Mouse (Mus musculus) heart, embryonic 12.5 days (tissue): ENCODE results near the gene Lrp1. TPM values are rescaled to one million over a fixed set of nuclear protein-coding genes. Genes with fewer than 3 reads are reported as not detected.

ENCODE experiments used
- ATAC-seq: fragments of 200-750 bp; cut with Nextera tagmentation; 2 replicates; pipeline ENCODE4 v1.8.0; 2017; ENCODE audit warnings: moderate TSS enrichment, moderate library complexity; ENCODE audit not compliant: insufficient number of reproducible peaks, low FRiP score
- H3K27ac ChIP-seq: fragments of 300-500 bp; sonication (generic); 2 replicates; pipeline ENCODE4 v1.5.1; 2016; ENCODE audit warnings: mild to moderate bottlenecking, moderate library complexity; ENCODE audit not compliant: poor library complexity, severe bottlenecking
- H3K27me3 ChIP-seq: fragments of 300-500 bp; sonication (generic); replicated peaks from 2 replicates; pipeline ENCODE4 v1.6.1; 2016; ENCODE audit warnings: mild to moderate bottlenecking, moderate library complexity
- H3K36me3 ChIP-seq: fragments of 300-500 bp; sonication (generic); 2 replicates; pipeline ENCODE4 v1.6.1; 2016; ENCODE audit warnings: mild to moderate bottlenecking, moderate library complexity
- H3K4me1 ChIP-seq: fragments of 300-500 bp; sonication (generic); replicated peaks from 2 replicates; pipeline ENCODE4 v1.6.1; 2016; ENCODE audit warnings: mild to moderate bottlenecking
- H3K4me2 ChIP-seq: fragments of 300-500 bp; sonication (generic); 2 replicates; pipeline ENCODE4 v1.6.1; 2016; ENCODE audit warnings: mild to moderate bottlenecking, moderate library complexity
- H3K4me3 ChIP-seq: fragments of 300-500 bp; sonication (generic); 2 replicates; pipeline ENCODE4 v1.5.1; 2016; ENCODE audit warnings: mild to moderate bottlenecking
- H3K9ac ChIP-seq: fragments of 300-500 bp; sonication (generic); 2 replicates; pipeline ENCODE4 v1.6.1; 2016; ENCODE audit warnings: mild to moderate bottlenecking, moderate library complexity
- H3K9me3 ChIP-seq: fragments of 300-500 bp; sonication (generic); replicated peaks from 2 replicates; pipeline ENCODE4 v1.6.1; 2016; ENCODE audit warnings: mild to moderate bottlenecking, moderate library complexity
- WGBS: fragments of 180-500 bp; shearing (Covaris S2); methylation state at CpG from one replicate; pipeline ENCODE4 v1.1.7; 2016; 5-methylcytosine and 5-hydroxymethylcytosine counted together
- polyA plus RNA-seq: library from polyadenylated mRNA; unstranded; fragments of >200 nt; fragmentation: Nextera tagmentation; extraction: Ambion mirVana; gene quantifications from 2 replicates; pipeline ENCODE4 v1.2.1, GENCODE M21; 2016

The Lrp1 gene
- polyA plus RNA-seq, 1 experiment from 2014 or later, result 43.3 TPM

DNA sequence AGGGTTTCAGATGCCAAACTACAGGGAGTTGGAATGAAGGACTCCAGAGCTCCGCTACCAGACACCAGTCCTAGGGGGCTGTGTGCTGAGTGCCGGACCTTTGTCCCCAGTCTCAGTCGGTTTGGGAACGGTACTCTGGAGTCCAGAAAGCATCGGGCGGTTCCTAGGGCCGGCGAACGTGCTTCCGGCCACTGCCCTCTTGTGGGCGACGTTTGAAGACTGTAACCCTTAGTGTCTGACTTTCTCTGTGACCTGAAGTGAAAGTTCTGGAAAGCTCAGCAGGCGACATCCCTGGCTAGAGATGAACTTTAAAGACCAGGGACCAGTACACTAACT lies 1.1 kb upstream of the Lrp1 start:
- peak; percentile 31; the same call in 1 of the 2 replicates for ATAC-seq
- WGBS, result under 1% methylated on average over 13 of the region's 13 CpGs

DNA sequence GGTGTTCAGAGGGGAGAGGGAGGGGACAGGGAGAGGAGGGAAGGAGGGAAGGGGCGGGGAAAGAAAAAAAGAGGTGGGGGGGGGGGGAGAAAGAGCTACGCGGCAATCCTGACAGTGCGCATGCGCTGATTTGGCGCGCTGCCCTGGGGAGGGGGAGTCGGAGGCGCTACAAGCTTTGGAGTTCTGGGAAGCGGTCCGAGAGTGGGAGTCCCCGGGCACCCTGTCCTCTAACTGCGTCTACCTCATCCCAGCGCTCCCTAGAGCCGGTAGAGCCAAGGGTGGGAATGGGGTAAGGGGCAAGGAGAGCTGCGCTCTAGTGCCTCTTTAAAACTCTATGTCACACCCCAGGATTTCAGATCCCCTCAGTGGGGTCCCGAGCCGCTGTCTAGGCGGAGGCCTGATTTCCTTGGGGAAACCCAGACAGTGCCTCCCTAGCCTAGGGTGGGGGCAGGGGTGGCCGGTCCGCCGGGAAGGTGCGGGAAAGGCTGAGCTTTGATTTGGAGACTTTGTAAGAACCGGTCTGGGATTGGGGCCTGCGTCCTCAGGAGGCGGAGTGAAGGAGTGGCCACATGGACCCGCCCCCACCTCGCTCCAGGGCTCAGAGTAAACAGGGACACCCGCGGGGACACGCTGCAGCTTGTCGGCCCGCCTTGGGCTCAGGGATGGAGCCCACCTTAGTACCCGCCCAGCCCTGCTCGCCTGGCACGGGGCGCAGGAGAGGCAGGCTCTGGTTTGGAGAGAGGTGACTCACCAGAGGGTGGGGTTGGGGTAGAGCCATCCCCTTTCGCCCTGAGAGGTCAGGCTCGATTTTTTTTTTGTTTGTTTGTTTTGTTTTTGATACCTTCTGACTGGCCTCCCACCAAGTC lies 476 bp upstream of the Lrp1 start:
- H3K4me1 ChIP-seq, result peaks cover 44% of the 10 kb centered on the region
- ATAC-seq, result peak; percentile 84

More for the DNA sequence above, 1.1 kb upstream of the Lrp1 start:
- H3K9me3 ChIP-seq, result peaks cover 11% of the 10 kb centered on the region
- H3K4me1 ChIP-seq, result peaks cover 38% of the 10 kb centered on the region
- no peaks in the 10 kb centered on the region for H3K36me3 ChIP-seq
- peak overlapping the region; percentile 98 for H3K4me2 ChIP-seq
- H3K9ac ChIP-seq, result peak overlapping the region; percentile 73
- H3K4me3 ChIP-seq, result peak overlapping the region; percentile 77
- no peaks in the 10 kb centered on the region for H3K27me3 ChIP-seq
- peak overlapping the region; percentile 98 for H3K27ac ChIP-seq

DNA sequence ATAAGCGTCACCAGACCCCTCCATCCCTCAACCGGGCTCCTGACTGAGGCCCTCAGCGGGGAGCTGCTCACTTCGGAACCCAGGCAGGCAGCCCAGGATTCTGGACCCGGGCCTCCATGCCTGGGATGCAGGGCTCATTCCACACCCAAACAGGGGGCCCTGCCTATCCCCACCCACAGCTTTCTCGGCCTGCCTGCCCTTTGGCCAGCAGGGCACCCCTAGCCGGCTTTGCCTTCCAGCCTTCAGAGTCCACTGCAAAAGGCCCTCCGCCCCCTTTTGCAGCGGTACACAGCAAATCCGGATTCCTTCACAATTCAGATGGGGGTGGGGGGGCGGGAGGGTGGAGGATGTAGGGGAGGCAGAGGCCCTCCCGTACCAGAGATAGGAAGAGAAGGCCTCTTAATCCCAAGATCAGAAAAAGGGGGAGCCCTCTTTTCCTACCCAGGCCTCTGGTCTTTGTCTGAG lies 975 bp downstream of the Lrp1 start:
- Histone ChIP-seq H3K9me3 (no peaks in the 10 kb centered on the region), H3K36me3 (no peaks in the 10 kb centered on the region), H3K4me1 (peaks cover 59% of the 10 kb centered on the region), H3K27me3 (no peaks in the 10 kb centered on the region), H3K4me3 (peak overlapping the region; percentile 77), H3K4me2 (peak overlapping the region; percentile 98), H3K9ac (peak overlapping the region; percentile 73), H3K27ac (peak overlapping the region; percentile 98)
- 6% methylated on average over 12 of the region's 12 CpGs for WGBS
- ATAC-seq, result no peak

More for the DNA sequence above, 476 bp upstream of the Lrp1 start:
- Histone ChIP-seq H3K9me3 (peaks cover 5% of the 10 kb centered on the region), H3K4me2 (peak overlapping the region; percentile 98), H3K9ac (peak overlapping the region; percentile 73), H3K36me3 (no peaks in the 10 kb centered on the region), H3K27me3 (no peaks in the 10 kb centered on the region), H3K27ac (peak overlapping the region; percentile 98), H3K4me3 (peak overlapping the region; percentile 77)
- WGBS, result under 1% methylated on average over 32 of the region's 39 CpGs

DNA sequence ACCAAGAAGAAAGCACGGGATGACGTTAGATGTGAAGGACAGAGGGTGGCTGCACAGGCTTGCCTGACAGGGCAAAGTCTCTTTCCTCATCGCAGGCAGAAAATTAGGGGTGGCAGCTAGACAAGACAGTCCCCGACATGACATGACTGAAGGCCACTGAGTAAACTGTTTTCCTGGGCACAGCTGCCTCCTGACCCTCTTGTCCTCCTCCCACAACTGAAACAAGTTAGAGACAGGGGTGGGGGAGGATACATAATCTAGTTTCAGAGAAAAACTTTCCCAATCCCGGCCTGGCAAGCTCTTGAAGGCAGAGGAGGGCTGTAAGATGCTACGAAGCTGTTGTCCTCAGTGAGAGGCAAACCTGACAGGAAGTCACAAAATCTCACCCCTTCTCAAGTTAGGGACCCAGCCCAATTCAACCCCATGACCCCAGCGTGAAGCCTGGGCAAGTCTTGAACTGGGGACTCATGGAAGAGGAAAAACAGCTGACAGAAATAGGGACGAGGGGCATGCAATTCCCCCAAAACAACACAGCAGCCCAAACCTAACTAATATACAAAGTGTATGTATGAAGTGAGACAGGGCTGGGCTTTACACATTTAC lies 1.7 kb downstream of the Lrp1 start:
- ATAC-seq, result no peak
- H3K4me3 ChIP-seq, result peak overlapping the region; percentile 77
- H3K27me3 ChIP-seq, result no peaks in the 10 kb centered on the region
- H3K9ac ChIP-seq, result peak overlapping the region; percentile 73
- H3K4me1 ChIP-seq, result peaks cover 66% of the 10 kb centered on the region
- H3K9me3 ChIP-seq, result no peaks in the 10 kb centered on the region
- WGBS, result 32% methylated on average over 8 of the region's 8 CpGs
- peak overlapping the region; percentile 98; the same call in 1 of the 2 replicates for H3K27ac ChIP-seq
- H3K36me3 ChIP-seq, result no peaks in the 10 kb centered on the region
- H3K4me2 ChIP-seq, result peak overlapping the region; percentile 98

DNA sequence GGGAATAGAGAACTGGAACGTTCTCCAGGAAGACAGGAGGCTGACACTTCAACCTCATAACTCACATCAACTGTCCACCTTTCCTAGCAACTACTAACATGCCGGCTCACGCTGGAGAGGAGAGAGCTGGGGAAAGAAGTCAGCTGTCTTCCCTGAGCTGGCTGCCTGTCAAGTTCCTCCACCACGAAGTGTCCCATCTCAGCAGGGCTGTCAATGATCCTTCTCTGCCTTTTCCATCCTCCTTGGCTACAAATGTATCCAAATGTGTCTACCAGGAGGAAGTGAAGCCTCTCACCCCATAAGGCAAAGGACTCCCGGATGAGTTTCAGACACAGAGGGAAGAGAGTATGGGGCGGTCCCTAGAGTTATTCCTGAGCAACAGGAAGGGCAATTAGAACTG lies 2.8 kb downstream of the Lrp1 start:
- Histone ChIP-seq H3K4me3 (no peak overlapping the region), H3K4me1 (peaks cover 72% of the 10 kb centered on the region), H3K4me2 (peak overlapping the region; percentile 98), H3K27ac (no peak overlapping the region), H3K36me3 (no peaks in the 10 kb centered on the region), H3K9ac (no peak overlapping the region), H3K9me3 (no peaks in the 10 kb centered on the region), H3K27me3 (no peaks in the 10 kb centered on the region)
- no peak for ATAC-seq
- 32% methylated on average over 6 of the region's 6 CpGs for WGBS

DNA sequence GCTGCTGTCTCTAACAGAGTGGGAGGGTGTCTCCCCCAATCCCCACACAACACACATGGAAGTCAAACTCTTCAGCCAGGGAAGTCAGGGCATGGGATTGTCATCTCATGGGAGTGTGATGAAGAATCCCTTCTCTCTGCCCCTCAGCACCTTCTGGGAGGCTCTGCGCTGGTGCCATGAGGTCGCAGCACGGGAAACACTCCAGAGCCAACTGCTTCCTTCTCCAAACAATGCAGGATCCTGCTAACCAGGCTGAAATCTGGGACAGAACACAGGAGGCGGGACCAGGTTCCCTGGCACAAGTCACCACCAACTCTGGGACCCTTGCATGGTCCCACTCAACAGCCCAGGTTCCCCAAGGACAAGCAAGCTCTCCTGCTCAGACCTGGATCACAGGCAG lies 3.7 kb downstream of the Lrp1 start:
- H3K9me3 ChIP-seq, result no peaks in the 10 kb centered on the region
- H3K36me3 ChIP-seq, result peaks cover 3% of the 10 kb centered on the region
- H3K4me1 ChIP-seq, result peaks cover 72% of the 10 kb centered on the region
- WGBS, result 48% methylated on average over 4 of the region's 4 CpGs
- H3K27me3 ChIP-seq, result no peaks in the 10 kb centered on the region
- peak overlapping the region; percentile 6; the same call in 1 of the 2 replicates for H3K9ac ChIP-seq
- no peak for ATAC-seq
- no peak overlapping the region for H3K27ac ChIP-seq
- no peak overlapping the region for H3K4me3 ChIP-seq
- peak overlapping the region; percentile 12; the same call in 1 of the 2 replicates for H3K4me2 ChIP-seq

DNA sequence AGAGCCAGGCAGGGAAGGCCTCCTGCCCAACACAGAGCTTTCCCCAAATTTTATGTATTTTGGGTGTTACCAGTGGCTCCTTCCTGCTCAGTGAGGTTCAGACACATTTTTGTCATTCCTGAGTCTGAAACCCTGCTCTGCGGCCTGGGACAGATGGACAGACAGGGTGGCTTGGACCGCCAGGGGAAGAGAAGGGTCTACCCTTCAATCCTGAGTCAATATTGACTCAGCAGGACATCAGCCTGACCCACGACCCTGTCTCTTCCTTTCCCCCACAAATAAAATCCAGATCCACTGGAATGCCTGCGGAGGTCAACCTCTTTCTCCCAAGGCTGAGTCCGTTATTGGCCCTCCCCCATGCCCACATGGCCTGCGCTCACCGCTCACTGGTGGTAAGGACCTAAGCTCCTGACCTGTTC lies 4.7 kb downstream of the Lrp1 start:
- Histone ChIP-seq H3K9me3 (no peaks in the 10 kb centered on the region), H3K4me2 (0 out of 2 replicates have a peak overlapping the region, but pooled peaks have one; percentile 27), H3K4me3 (no peak overlapping the region), H3K27ac (peak overlapping the region; percentile 75), H3K27me3 (no peaks in the 10 kb centered on the region), H3K4me1 (peaks cover 68% of the 10 kb centered on the region), H3K9ac (0 out of 2 replicates have a peak overlapping the region, but pooled peaks have one; percentile 23), H3K36me3 (peaks cover 13% of the 10 kb centered on the region)
- no peak for ATAC-seq
- WGBS, result 30% methylated on average over 7 of the region's 7 CpGs

DNA sequence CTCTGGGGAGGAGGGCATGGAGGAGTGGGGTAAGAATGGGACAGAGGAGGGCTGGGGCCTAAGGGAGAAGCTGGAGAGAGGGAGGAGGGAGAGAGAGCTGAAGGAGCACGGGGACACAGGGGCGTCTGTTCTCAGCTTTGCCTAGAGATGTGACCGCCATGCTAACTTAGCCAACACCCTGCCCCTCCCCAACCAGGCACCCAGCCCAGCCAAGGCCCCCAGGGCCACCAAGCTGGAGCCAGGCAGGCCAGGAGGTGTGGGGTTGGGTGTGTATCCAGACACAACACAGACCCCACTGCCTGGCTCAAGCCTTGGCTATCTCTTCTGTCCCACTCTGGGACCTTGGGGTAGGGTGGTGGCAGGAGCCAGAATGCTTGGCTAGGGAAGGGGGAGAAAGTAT lies 5.4 kb downstream of the Lrp1 start:
- no peak for ATAC-seq
- no peak overlapping the region for H3K4me3 ChIP-seq
- H3K27me3 ChIP-seq, result no peaks in the 10 kb centered on the region
- 55% methylated on average over 3 of the region's 3 CpGs for WGBS
- H3K27ac ChIP-seq, result peak overlapping the region; percentile 75
- H3K9me3 ChIP-seq, result no peaks in the 10 kb centered on the region
- peak overlapping the region; percentile 27 for H3K4me2 ChIP-seq
- 0 out of 2 replicates have a peak overlapping the region, but pooled peaks have one; percentile 23 for H3K9ac ChIP-seq
- peaks cover 68% of the 10 kb centered on the region for H3K4me1 ChIP-seq
- peaks cover 17% of the 10 kb centered on the region for H3K36me3 ChIP-seq

DNA sequence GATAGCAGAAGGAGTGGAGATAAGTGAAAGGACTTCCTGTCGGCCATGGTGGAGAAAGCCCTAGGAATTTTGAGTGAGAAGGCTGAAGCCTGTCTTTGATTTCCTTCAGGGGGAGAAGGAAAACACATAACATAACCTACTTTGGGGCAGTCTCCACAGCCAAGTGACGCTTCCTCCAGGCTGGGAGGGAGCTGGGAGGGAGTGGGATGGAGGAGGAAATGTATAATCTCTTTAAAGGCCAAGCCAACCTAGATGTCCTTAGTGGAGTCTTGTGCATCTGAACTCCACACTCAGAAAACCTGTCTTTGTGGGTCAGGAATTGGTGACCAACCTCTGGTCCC lies 5.9 kb downstream of the Lrp1 start:
- ATAC-seq, result no peak
- Histone ChIP-seq H3K4me1 (peaks cover 64% of the 10 kb centered on the region), H3K4me3 (no peak overlapping the region), H3K36me3 (peaks cover 23% of the 10 kb centered on the region), H3K9me3 (no peaks in the 10 kb centered on the region), H3K27ac (peak overlapping the region; percentile 75), H3K4me2 (peak overlapping the region; percentile 27), H3K27me3 (no peaks in the 10 kb centered on the region), H3K9ac (no peak overlapping the region)
- 15% methylated on average over 2 of the region's 2 CpGs for WGBS

DNA sequence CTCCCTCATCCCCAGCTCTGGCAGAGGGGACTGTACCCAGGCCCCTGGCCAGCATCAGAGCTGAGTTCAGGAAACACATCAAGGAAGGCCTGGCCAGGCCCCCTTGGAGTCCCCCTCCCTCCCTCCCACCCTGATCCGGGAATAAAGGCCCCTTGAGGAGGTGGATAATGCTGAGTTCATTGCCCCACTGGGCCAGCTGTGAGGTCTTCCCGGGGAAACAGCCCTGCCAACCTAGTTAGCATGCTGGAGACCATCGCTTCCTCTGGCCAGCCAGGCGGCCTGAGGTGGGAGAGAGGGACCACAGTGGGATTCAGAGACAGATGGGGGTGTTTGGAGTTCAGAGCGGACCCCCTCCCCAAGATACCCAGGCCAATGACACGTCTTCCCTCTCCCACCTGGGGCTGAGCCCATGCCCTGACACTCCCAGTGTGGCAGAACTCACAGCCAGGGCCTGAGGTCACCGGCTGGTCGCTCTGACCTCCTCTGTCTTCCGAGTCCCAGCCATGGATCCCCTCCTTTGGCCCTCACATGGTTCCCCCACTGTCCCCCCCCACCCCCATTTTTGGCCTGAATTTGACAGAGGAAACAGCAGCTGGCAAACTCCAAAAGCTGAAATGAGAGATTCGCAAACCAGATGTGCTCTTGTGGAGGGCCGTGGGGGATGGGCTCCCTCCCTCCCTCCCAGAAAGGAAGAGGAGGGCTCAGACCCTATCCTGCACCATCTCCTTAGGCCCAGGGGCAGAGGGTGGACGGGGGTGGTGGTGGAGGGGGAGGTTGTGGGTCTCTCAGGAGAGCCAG lies 6.5 kb downstream of the Lrp1 start:
- WGBS, result 29% methylated on average over 12 of the region's 12 CpGs
- H3K36me3 ChIP-seq, result peaks cover 28% of the 10 kb centered on the region
- H3K27me3 ChIP-seq, result no peaks in the 10 kb centered on the region
- H3K4me3 ChIP-seq, result no peak overlapping the region
- peak overlapping the region; percentile 75 for H3K27ac ChIP-seq
- H3K4me2 ChIP-seq, result peak overlapping the region; percentile 27
- H3K4me1 ChIP-seq, result peaks cover 58% of the 10 kb centered on the region
- 0 out of 2 replicates have a peak, but pooled peaks have one; percentile 29 for ATAC-seq
- 0 out of 2 replicates have a peak overlapping the region, but pooled peaks have one; percentile 15 for H3K9ac ChIP-seq
- no peaks in the 10 kb centered on the region for H3K9me3 ChIP-seq
